Mouse (Mus musculus) liver, embryonic 14.5 days (tissue): ENCODE results near the gene Cdh13.

ENCODE experiments used
- CTCF ChIP-seq: IDR thresholded peaks from 2 replicates; pipeline ENCODE4 v1.5.1; 2016; ENCODE audit warnings: antibody characterized with exemption, low read depth, control low read depth
- EP300 ChIP-seq: IDR thresholded peaks from 2 replicates; pipeline ENCODE4 v1.6.1; 2016; ENCODE audit warnings: antibody characterized with exemption, low read depth

DNA sequence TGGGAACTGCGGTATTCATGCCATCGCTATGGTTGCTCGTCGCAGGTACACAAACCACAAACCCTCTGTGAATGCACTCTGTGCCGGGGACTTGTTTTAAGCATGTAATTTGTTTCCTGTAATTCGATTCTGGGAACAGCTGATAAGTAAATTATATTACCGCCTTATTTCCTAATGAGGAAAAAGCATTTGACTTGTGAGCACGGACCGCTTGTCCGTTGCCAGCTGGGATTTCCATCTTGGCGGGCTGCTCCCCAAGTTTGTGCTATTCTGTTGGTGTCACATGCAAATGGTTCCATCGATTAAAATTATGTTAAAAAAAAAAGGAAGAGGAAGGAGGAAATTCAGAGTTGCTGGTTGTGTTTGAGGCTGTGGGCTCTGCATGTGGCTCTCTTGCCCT is 569.3 kb downstream of the Cdh13 start:
- TF ChIP-seq EP300, result no peak
- TF ChIP-seq CTCF, result no peak
